Mouse (Mus musculus): Measurements from ENCODE around the gene Wnt9b. TPM values are rescaled to one million over a fixed set of nuclear protein-coding genes. Genes with fewer than 3 reads are reported as not detected.

Gene Wnt9b
- total RNA-seq, 2 experiments from 2014 or later = 0.06 TPM; not detected in 1

GRCm38 (mm10) chr11:103733961-103734360 is 15.7 kb downstream of the Wnt9b start:
- intact Hi-C loops (cut with DNase I) = no loop called here
- DNase-seq (ENCODE audit: low spot score in 2 of 2) = no peak

GRCm38 (mm10) chr11:103733069-103733468 is 16.6 kb downstream of the Wnt9b start:
- no peak for DNase-seq (ENCODE audit: low spot score in 2 of 2)
- intact Hi-C loops (cut with DNase I) = no loop called here

GRCm38 (mm10) chr11:103732306-103732705 is 17.3 kb downstream of the Wnt9b start:
- intact Hi-C loops (cut with DNase I) = no loop called here
- DNase-seq (ENCODE audit: low spot score in 2 of 2) = no peak

- intact Hi-C loops (cut with DNase I) = no loop called here
- no peak for DNase-seq (ENCODE audit: low spot score in 2 of 2)
These were observed 18.0 kb downstream of the Wnt9b start for GRCm38 (mm10) chr11:103731594-103731993.

- intact Hi-C loops (cut with DNase I) = no loop called here
- DNase-seq (ENCODE audit: low spot score in 2 of 2) = no peak
These were observed 20.2 kb downstream of the Wnt9b start for GRCm38 (mm10) chr11:103729282-103729985.

- intact Hi-C loops (cut with DNase I) = no loop called here
- DNase-seq (ENCODE audit: low spot score in 2 of 2) = peak; percentile 39 to 47
These were observed 25.3 kb downstream of the Wnt9b start for GRCm38 (mm10) chr11:103724331-103724771.

- no peak for DNase-seq (ENCODE audit: low spot score in 2 of 2)
- intact Hi-C loops (cut with DNase I) = no loop called here
These were observed 27.6 kb downstream of the Wnt9b start for GRCm38 (mm10) chr11:103722040-103722481.

GRCm38 (mm10) chr11:103721468-103722039 is 28.1 kb downstream of the Wnt9b start:
- DNase-seq (ENCODE audit: low spot score in 2 of 2) = peak; percentile 46 to 60
- intact Hi-C loops (cut with DNase I) = no loop called here

GRCm38 (mm10) chr11:103719436-103719835 is 30.2 kb downstream of the Wnt9b start:
- intact Hi-C loops (cut with DNase I) = no loop called here
- DNase-seq (ENCODE audit: low spot score in 2 of 2) = no peak

- DNase-seq (ENCODE audit: low spot score in 2 of 2) = no peak
- intact Hi-C loops (cut with DNase I) = no loop called here
These were observed 32.6 kb downstream of the Wnt9b start for GRCm38 (mm10) chr11:103716971-103717370.

- intact Hi-C loops (cut with DNase I) = no loop called here
- DNase-seq (ENCODE audit: low spot score in 2 of 2) = no peak
These were observed 35.5 kb downstream of the Wnt9b start for GRCm38 (mm10) chr11:103714074-103714473.

- DNase-seq (ENCODE audit: low spot score in 2 of 2) = no peak
- intact Hi-C loops (cut with DNase I) = no loop called here
These were observed 37.6 kb downstream of the Wnt9b start for GRCm38 (mm10) chr11:103711851-103712587.

GRCm38 (mm10) chr11:103709982-103710381 is 39.6 kb downstream of the Wnt9b start:
- intact Hi-C loops (cut with DNase I) = no loop called here
- DNase-seq (ENCODE audit: low spot score in 2 of 2) = no peak

- DNase-seq (ENCODE audit: low spot score in 2 of 2) = no peak
- intact Hi-C loops (cut with DNase I) = no loop called here
These were observed 42.6 kb downstream of the Wnt9b start for GRCm38 (mm10) chr11:103707005-103707404.

GRCm38 (mm10) chr11:103698226-103698625 is 51.4 kb downstream of the Wnt9b start:
- intact Hi-C loops (cut with DNase I) = no loop called here
- no peak for DNase-seq (ENCODE audit: low spot score in 2 of 2)

GRCm38 (mm10) chr11:103697565-103698176 is 52.0 kb downstream of the Wnt9b start, which contains the start of gene Gosr2:
Gosr2 (minus strand) TSS chr11:103697898.
- DNase-seq (ENCODE audit: low spot score in 2 of 2) = peak; percentile 87 to 90
- intact Hi-C loops (cut with DNase I) = no loop called here

- intact Hi-C loops (cut with DNase I) = no loop called here
- DNase-seq (ENCODE audit: low spot score in 2 of 2) = peak in 1 of 2 experiments; percentile 38
These were observed 52.6 kb downstream of the Wnt9b start for GRCm38 (mm10) chr11:103696851-103697564.

GRCm38 (mm10) chr11:103693241-103693640 is 56.4 kb downstream of the Wnt9b start:
- no peak for DNase-seq (ENCODE audit: low spot score in 2 of 2)
- intact Hi-C loops (cut with DNase I) = no loop called here

GRCm38 (mm10) chr11:103691036-103691435 is 58.6 kb downstream of the Wnt9b start:
- intact Hi-C loops (cut with DNase I) = no loop called here
- DNase-seq (ENCODE audit: low spot score in 2 of 2) = no peak

Measured in left cerebral cortex, postnatal 14 days (tissue).